Mouse (Mus musculus) urinary bladder, adult 18-20 months (tissue): ENCODE measurements around the gene Cd52.
A peak's percentile ranks its signal among the peaks of the same experiment; 100 is the strongest.
"Not testable (repeated sequence)": the region's sequence is repeated elsewhere in the genome, so short reads cannot be mapped to it uniquely, and the experiment has no call there.

Experiments used
- DNase-seq, 2 experiments: peaks; one replicate each; pipeline ENCODE4 v3.0.0; 2022; ENCODE audit warnings: low spot score in 2 of 2, mixed read lengths in 2 of 2

Gene Cd52

GRCm38 (mm10) chr4:134094923-134095547 is at the start of gene Cd52:
Gene Cd52 (minus strand): TSS chr4:134095082.
- DNase-seq, result no peak

DNA sequence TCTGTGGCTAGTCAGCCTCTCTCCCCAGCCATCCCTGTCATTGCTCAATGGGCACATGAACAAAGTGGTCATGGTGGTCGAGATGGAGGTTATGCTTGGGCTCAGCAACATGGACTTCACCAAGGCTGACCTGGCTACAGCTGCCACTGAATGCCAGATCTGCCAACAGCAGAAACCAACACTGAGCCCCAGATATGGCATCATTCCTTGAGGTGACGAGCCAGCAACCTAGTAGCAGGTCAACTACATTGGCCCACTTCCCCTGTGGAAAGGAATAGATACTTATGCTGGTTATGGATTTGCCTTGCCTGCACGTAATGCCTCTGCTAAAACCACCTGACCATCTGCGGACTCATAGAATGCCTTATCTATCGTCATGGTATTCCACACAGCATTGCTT is 49.4 kb upstream of the Cd52 start:
- DNase-seq, result not testable (repeated sequence)

- no peak for DNase-seq
Measured at GRCm38 (mm10) chr4:134138857-134139256, 44.0 kb upstream of the Cd52 start.

DNA sequence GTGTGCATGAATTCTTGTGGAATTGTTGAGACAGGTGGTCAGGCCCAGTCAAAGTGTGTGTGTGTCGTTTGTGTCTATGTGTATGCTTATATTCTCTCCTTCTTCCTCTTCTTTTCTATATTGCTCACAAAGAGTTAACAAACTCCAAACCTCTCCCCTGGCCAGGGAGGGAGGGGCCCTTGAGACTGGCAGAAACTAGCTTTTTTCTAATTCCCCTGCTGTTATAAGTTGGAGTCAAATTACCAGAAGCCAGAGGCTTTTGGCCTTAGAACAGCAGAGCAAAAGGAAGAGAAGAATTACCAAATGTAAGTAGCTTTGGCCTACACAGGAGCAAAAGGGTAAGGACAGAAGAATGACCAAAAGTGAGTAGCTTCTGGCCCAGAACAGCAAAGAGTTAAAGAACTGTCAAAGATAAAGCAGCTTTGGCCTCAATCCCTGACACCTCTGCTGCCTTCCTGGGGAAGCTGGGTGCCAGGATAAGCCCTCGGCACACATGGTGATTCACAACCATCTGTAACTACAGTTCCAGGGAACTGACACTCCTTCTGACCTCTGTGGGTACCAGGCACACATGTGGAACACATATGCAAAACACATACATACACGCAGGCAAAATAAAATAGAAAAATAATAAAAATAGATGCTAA is 41.5 kb upstream of the Cd52 start:
- DNase-seq, result no peak

DNA sequence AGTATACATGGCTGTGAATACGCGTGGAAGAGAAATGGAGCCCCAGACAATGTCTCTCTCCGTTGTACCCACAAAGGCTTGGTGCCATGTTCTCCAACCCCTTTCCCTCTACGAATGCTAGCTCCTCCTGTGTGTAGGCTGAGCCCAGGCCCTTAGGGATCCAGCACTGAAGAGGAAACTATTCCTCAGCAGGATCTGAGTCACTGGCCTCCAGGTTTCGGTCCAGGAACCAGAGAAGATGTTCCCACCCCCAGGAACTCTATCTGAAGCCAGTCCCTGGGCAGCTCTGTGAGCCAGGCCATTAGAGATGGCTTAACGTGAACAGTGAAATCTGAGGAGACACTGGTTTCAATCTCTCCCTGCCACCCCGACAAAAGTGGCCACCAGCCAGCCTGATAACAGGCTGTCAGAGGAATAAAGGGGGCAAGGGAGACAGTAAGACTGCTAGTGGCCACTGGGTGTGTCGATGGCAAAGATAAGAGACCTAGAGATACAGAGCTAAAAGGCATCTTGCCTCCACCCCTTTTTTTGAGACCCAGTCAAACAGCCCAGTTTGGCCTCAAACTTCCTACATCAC is 37.7 kb upstream of the Cd52 start:
- DNase-seq, result no peak

- DNase-seq, result no peak
Measured at GRCm38 (mm10) chr4:134132117-134132516, 37.2 kb upstream of the Cd52 start.

GRCm38 (mm10) chr4:134129482-134129881 is 34.6 kb upstream of the Cd52 start:
- peak in 1 of 2 experiments; percentile 28 for DNase-seq

DNA sequence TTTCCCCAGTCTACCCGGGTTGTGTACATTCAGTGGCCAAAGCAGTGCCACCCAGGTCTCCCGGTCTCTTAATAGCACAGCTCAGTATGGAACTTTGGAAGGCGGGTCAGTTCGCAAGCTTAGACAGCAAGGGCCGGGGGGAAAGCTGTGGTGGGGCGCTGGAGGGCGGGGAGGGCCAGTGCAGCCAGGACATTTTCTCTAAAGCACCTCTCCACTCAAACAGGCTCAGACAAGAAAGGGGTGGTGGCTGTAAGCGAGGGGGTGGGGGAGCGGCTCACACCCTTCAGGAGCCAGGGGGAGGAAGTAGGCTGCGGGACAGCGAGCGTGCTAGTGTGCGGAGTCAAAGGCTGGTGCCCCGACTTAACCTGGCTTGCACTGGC is 34.1 kb upstream of the Cd52 start:
- DNase-seq, result peak in 1 of 2 experiments; percentile 64

DNA sequence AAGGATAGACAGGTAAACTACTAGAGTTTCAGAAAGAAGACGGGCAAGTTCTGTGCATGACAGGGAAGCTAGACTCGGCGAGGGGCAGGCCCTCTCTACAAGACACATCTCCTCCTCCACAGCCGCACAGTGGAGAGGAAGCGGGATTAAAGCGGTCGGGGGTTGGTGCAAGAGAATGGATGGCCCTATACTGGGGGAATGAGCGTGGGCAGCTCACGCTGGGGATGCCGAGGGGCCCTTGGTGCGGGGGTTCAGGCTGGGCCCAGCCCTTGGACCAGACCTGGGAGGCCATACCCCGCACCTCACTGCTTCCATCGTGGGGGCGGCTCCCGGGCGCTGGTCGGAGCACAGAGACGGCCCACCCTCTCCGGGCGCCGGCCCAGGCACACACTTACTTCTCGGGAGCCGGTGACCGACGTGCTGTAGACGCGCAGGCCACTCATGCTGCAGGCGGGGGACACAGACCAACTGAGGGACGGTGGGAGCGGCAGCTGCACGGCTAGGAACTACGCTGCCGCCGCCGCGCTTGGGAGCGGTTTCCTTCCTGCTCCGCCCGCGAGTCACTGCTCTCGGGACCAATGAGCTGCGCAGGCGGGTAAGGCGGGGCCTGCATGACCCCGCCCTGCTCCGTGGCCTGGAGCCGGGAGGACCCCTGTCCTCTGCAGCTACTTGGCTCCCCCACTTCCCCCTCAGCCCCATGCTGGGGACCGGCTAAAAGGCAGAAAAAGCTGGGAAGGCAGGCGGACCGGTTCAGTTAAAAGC is 33.5 kb upstream of the Cd52 start, which contains the start of gene Sh3bgrl3:
TSS of gene Sh3bgrl3 (minus strand) at position 569 of the 762 bp plus-strand sequence.
- DNase-seq, result peak; percentile 84 to 85

GRCm38 (mm10) chr4:134127793-134128192 is 32.9 kb upstream of the Cd52 start:
- DNase-seq, result no peak

DNA sequence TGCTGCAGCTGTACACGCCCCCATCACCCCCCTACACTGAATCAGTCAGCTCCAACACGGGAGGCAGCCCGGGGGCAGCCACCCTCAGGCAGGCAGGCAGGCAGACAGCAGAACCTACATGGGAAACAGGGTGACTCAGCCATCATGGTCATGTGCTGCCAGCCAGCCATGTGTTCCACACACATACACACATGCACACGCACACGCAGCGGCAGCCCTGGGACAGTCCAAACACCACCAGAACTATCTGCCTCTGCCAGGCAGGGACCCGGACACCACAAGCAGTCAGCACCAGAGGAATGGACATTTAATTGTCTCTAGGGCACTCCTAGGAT is 32.2 kb upstream of the Cd52 start:
- DNase-seq, result no peak

DNA sequence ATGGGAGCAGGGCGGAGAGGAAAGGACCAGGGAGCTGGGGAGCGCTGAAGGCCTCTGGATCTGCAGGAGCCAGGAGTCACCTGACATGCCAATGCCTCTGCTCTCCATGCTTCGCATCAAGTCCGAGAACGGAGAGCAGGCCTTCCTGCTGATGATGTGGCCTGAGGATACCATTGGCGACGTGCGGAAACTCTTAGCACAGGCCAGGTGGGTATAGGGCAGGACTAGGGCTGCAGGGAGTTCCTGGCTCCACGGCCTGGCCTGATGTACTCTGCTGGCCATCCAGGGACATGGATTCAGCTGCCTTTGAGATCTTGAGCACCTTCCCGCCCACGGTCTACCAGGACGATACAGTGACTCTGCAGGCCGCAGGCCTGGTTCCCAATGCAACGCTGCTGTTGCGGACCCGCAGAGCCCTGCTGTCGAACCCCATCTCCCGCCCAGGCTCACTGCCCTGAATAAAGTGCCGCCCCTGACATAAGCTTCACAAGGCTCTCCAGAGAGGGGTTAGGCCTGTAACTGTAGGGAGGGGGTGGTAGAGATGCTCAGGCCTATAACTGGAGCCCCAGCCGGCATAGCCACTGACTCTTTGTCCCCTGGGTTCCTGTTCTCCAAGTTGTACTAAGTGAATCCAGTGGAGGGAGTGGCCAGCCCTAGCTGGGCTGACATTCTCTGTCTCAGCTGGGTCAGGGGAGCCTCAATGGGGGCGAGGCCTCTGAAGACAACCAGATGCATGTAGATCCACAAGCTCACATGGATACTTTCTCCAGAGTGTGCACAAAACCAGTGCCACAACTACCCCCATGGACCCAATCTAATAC is 31.6 kb upstream of the Cd52 start:
- no peak for DNase-seq

DNA sequence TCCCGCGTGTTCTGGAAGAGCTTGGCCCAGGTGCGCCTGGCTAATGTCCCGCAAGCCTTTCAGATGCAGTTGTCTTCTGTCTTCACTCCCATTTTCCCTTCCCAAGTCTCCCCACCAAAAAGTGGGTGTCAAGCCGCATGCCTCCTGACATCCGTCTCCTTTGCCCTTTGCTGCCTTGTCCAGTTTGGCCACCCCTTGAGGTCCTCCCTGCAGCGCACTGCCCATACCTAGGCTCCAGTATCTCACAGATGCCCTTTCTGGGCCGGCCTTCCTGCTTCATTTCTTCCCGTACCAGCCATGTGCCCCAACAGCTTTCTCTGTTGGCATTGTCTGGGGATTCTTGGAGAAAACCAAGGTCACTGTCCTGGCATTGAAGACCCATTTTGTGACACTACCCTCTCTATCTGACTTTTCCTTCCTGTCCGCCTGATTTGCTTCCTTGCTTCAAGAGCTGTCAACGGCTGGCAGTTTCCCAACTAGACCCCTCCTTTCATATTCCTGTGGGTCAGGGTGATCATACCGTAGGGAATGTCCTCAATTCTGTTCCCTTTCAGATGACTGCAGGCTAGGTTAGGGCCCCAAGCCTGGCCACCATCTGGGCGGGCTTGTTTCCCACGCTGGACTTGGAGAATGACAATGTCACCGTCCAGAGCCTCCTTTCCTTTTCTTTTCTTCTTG is 30.6 kb upstream of the Cd52 start:
- no peak for DNase-seq

- DNase-seq, result peak in 1 of 2 experiments; percentile 32
Measured at GRCm38 (mm10) chr4:134123680-134124551, 29.0 kb upstream of the Cd52 start.

- DNase-seq, result no peak
Measured at GRCm38 (mm10) chr4:134123147-134123546, 28.3 kb upstream of the Cd52 start.

GRCm38 (mm10) chr4:134122281-134122680 is 27.4 kb upstream of the Cd52 start:
- no peak for DNase-seq

DNA sequence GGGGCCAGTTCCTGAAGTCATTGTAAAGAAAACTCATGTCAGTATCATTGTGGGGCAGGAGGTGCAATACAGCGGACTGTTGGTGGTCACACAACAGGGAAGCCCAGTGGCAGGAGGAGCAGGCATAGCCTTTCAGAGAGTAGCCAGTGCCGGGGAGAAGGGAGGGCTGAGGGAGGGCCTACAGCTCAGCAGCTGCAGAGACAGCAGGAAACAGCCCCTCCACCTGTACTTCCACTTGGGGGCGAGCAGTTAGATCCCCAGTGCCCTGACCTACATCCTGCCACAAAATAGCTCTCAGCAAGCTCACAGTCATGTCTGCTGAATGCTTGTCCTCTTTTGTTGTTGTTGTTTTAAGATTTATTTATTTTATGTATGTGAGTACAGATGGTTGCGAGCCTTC is 26.7 kb upstream of the Cd52 start:
- DNase-seq, result no peak

DNA sequence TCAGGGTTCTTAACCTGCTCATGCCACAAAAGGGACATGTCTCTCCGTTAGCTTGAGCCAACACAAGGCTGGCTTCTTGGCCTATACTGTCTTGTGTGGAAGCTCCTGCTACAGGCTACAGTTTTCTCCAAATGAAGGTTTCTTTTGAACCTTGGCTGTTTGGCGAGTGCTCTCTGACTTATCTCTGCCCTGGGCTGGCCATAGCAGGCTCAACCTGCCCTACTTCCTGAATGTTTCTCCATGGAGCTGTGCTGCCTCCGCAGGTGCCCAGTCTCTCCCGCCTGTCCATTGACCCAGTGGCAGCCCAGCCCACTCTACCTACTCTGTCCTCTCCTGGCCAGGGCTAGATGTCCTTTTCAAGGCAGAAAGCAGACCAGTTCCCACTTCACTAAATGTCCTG is 26.0 kb upstream of the Cd52 start:
- DNase-seq, result no peak

- no peak for DNase-seq
Measured at GRCm38 (mm10) chr4:134120192-134120805, 25.4 kb upstream of the Cd52 start.

GRCm38 (mm10) chr4:134119644-134120043 is 24.8 kb upstream of the Cd52 start:
- no peak for DNase-seq
